Mouse (Mus musculus): ENCODE data around the gene Gprc6a. TPM values are rescaled to one million over a fixed set of nuclear protein-coding genes. Genes with fewer than 3 reads are reported as not detected.

Gene Gprc6a
- polyA plus RNA-seq, 1 experiment from 2014 or later, result not detected

DNA sequence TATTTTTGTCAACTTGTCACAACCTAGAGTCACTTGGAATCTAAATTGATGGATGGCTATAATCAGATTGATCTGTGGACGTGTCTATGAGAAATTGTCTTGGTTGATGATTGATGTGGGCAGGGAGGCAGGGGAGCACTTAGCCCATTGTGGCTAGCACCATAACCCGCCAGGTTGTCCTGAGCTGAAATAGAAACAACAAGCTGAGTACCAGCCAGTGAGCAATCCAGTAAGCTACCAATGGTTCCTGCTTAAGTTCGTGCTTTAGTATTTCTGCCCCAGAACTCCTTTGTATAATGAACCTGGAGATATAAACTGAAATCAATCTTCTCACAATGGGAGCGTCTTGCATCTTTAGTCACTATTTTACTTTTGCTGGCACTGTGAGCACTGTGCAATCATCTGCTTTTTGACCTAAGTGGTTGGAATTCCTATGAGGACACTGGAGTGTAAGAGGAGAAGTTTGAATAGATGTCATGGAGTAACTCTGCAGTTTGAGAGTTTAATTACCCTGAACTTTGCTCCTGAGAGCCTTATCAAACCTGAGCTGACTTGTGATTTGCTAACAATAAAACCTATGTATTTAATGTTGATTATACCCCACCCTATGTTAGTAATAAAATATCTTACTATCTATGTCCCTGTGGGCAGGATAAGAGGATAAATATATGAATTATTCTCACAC, 21.4 kb downstream of the Gprc6a start:
- Histone ChIP-seq H3K27ac (replicated peaks; ENCODE audit: low read depth, low read length) (no peak overlapping the region), H3K36me3 (replicated peaks; ENCODE audit: control insufficient read depth, insufficient read depth, low read depth, low read length) (no peaks in the 10 kb centered on the region), H3K4me3 (ENCODE audit: low read depth, low read length) (no peak overlapping the region), H3K9me3 (replicated peaks; ENCODE audit: control insufficient read depth, low read length) (no peaks in the 10 kb centered on the region), H3K27me3 (ENCODE audit: control insufficient read depth, insufficient read depth, low read length) (no peaks in the 10 kb centered on the region), H3K4me1 (ENCODE audit: control insufficient read depth, insufficient read depth, low read length) (no peaks in the 10 kb centered on the region), H3K9ac (replicated peaks; ENCODE audit: low read length) (no peak overlapping the region), H3K4me2 (ENCODE audit: low read depth, low read length) (no peak overlapping the region)
- 69% methylated on average over 4 of the region's 4 CpGs for WGBS
- no peak for DNase-seq (ENCODE audit: low spot score)
- ATAC-seq (replicated peaks; ENCODE audit: insufficient number of reproducible peaks, low FRiP score, low TSS enrichment, low read depth), result no peak

- no peaks in the 10 kb centered on the region for H3K9me3 ChIP-seq (replicated peaks; ENCODE audit: control insufficient read depth, low read length)
- no peak overlapping the region for H3K9ac ChIP-seq (replicated peaks; ENCODE audit: low read length)
- no peaks in the 10 kb centered on the region for H3K27me3 ChIP-seq (ENCODE audit: control insufficient read depth, insufficient read depth, low read length)
- DNase-seq (ENCODE audit: low spot score) (no peak), ATAC-seq (replicated peaks; ENCODE audit: insufficient number of reproducible peaks, low FRiP score, low TSS enrichment, low read depth) (no peak)
- no peaks in the 10 kb centered on the region for H3K36me3 ChIP-seq (replicated peaks; ENCODE audit: control insufficient read depth, insufficient read depth, low read depth, low read length)
- no peak overlapping the region for H3K27ac ChIP-seq (replicated peaks; ENCODE audit: low read depth, low read length)
- 81% methylated on average over 9 of the region's 9 CpGs for WGBS
- no peak overlapping the region for H3K4me2 ChIP-seq (ENCODE audit: low read depth, low read length)
- H3K4me1 ChIP-seq (ENCODE audit: control insufficient read depth, insufficient read depth, low read length), result no peaks in the 10 kb centered on the region
- H3K4me3 ChIP-seq (ENCODE audit: low read depth, low read length), result no peak overlapping the region
Observed at GRCm38 (mm10) chr10:51596928-51597635, 34.2 kb downstream of the Gprc6a start.

DNA sequence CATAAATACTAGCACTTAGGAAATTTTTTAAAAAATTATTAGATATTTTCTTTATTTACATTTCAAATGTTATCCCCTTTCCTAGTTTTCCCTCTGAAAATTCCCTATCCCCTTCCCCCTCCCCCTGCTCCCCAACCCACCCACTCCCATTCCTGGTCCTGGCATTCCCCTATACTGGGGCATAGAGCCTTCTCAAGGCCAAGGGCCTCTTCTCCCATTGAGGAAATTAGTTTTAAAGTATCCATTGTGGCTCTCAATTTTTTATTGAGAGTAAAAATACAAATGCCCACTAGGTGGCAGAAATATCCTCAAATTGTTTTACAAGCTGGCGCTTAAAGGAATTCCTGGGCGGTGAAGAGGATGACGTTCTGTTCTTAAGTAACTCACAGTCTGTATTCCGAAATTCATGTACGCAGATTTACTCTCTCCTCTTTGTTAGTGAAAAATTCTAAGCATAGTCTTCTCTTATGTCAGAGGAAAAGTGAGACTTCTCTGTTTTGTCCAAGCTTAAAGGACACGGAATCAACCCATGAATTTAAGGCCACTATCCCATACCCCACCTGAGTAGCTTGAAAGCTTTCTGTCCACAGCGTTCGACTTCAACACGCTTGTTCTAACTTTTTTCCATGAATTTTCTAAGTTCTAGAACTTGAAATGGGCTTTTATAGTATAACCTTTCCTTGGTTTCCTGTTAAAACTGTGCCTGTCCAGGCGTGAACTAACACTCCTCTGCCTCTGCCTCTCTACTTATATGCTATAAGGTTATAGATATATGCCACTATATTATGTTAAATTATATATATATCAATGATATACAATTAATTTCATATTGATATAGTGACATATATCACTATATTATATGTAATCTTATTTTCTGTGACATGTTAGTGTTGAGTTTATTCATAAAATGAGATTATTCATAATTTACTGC, 36.0 kb downstream of the Gprc6a start:
- no peaks in the 10 kb centered on the region for H3K4me1 ChIP-seq (ENCODE audit: control insufficient read depth, insufficient read depth, low read length)
- no peak for ATAC-seq (replicated peaks; ENCODE audit: insufficient number of reproducible peaks, low FRiP score, low TSS enrichment, low read depth)
- no peak overlapping the region for H3K4me2 ChIP-seq (ENCODE audit: low read depth, low read length)
- DNase-seq (ENCODE audit: low spot score), result peak; percentile 86
- 47% methylated on average over 10 of the region's 10 CpGs for WGBS
- no peak overlapping the region for H3K27ac ChIP-seq (replicated peaks; ENCODE audit: low read depth, low read length)
- H3K9ac ChIP-seq (replicated peaks; ENCODE audit: low read length), result no peak overlapping the region
- no peaks in the 10 kb centered on the region for H3K27me3 ChIP-seq (ENCODE audit: control insufficient read depth, insufficient read depth, low read length)
- no peaks in the 10 kb centered on the region for H3K9me3 ChIP-seq (replicated peaks; ENCODE audit: control insufficient read depth, low read length)
- H3K4me3 ChIP-seq (ENCODE audit: low read depth, low read length), result no peak overlapping the region
- no peaks in the 10 kb centered on the region for H3K36me3 ChIP-seq (replicated peaks; ENCODE audit: control insufficient read depth, insufficient read depth, low read depth, low read length)

DNA sequence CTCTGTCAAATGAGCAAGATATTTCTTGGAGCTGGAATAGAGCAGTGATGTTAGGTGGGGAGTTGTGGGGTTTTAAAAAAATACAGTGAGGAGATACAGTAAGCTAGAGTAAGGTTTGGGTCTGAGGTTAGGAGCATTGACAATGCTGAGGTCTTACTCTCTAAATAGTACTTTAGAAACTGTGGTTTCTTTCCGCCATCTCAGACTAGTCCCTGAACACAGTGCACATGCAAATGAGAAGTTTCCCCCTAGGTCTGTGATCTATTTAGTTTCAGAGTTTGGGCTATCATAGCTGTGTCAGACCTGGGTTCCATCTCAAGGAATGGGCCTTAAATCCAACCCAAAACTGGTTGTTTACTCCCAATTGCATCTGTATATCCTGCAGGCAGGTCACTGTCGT, 39.7 kb downstream of the Gprc6a start:
- Histone ChIP-seq H3K27ac (replicated peaks; ENCODE audit: low read depth, low read length) (no peak overlapping the region), H3K9me3 (replicated peaks; ENCODE audit: control insufficient read depth, low read length) (no peaks in the 10 kb centered on the region), H3K4me1 (ENCODE audit: control insufficient read depth, insufficient read depth, low read length) (no peaks in the 10 kb centered on the region), H3K4me2 (ENCODE audit: low read depth, low read length) (no peak overlapping the region), H3K9ac (replicated peaks; ENCODE audit: low read length) (no peak overlapping the region), H3K36me3 (replicated peaks; ENCODE audit: control insufficient read depth, insufficient read depth, low read depth, low read length) (no peaks in the 10 kb centered on the region), H3K27me3 (ENCODE audit: control insufficient read depth, insufficient read depth, low read length) (no peaks in the 10 kb centered on the region), H3K4me3 (ENCODE audit: low read depth, low read length) (no peak overlapping the region)
- no peak for DNase-seq (ENCODE audit: low spot score)
- no peak for ATAC-seq (replicated peaks; ENCODE audit: insufficient number of reproducible peaks, low FRiP score, low TSS enrichment, low read depth)
- 87% methylated on average over 2 of the region's 2 CpGs for WGBS

GRCm38 (mm10) chr10:51590139-51590574, 41.1 kb downstream of the Gprc6a start, which contains the start of gene Fam162b:
Gene Fam162b (minus strand): TSS chr10:51590517.
- Histone ChIP-seq H3K27me3 (ENCODE audit: control insufficient read depth, insufficient read depth, low read length) (no peaks in the 10 kb centered on the region), H3K9ac (replicated peaks; ENCODE audit: low read length) (no peak within 1 kb of the TSS), H3K27ac (replicated peaks; ENCODE audit: low read depth, low read length) (no peak within 1 kb of the TSS), H3K9me3 (replicated peaks; ENCODE audit: control insufficient read depth, low read length) (no peaks in the 10 kb centered on the region), H3K36me3 (replicated peaks; ENCODE audit: control insufficient read depth, insufficient read depth, low read depth, low read length) (no peaks in the 10 kb centered on the region), H3K4me2 (ENCODE audit: low read depth, low read length) (peak within 1 kb of the TSS; percentile 74), H3K4me1 (ENCODE audit: control insufficient read depth, insufficient read depth, low read length) (no peaks in the 10 kb centered on the region), H3K4me3 (ENCODE audit: low read depth, low read length) (peak within 1 kb of the TSS; percentile 21)
- peak; percentile 85 for ATAC-seq (replicated peaks; ENCODE audit: insufficient number of reproducible peaks, low FRiP score, low TSS enrichment, low read depth)
- 1% methylated on average over 19 of the region's 19 CpGs for whole genome bisulfite sequencing
- DNase-seq (ENCODE audit: low spot score), result peak; percentile 36

DNA sequence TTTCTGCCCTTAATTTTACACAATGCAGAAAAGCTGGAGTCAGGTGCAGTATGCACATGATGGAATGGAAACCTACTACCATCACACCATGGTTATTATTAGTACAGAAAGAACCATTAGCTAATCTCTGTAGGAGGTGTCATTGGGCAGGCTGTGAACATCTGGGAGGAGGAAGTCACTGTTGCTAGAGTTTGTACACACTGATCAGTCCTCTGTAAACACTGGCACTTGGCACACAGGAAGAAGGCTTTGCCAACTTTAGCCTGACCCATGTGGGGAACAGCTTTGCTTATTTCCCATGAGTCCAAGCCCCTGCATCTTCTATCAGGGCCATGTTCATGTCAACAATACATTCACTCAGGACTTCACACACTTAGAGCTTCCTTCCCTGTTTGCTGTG, 46.3 kb downstream of the Gprc6a start:
- Histone ChIP-seq H3K4me3 (ENCODE audit: low read depth, low read length) (no peak overlapping the region), H3K9me3 (replicated peaks; ENCODE audit: control insufficient read depth, low read length) (no peaks in the 10 kb centered on the region), H3K27me3 (ENCODE audit: control insufficient read depth, insufficient read depth, low read length) (no peaks in the 10 kb centered on the region), H3K36me3 (replicated peaks; ENCODE audit: control insufficient read depth, insufficient read depth, low read depth, low read length) (no peaks in the 10 kb centered on the region), H3K4me2 (ENCODE audit: low read depth, low read length) (no peak overlapping the region), H3K4me1 (ENCODE audit: control insufficient read depth, insufficient read depth, low read length) (no peaks in the 10 kb centered on the region), H3K27ac (replicated peaks; ENCODE audit: low read depth, low read length) (no peak overlapping the region), H3K9ac (replicated peaks; ENCODE audit: low read length) (no peak overlapping the region)
- no peak for ATAC-seq (replicated peaks; ENCODE audit: insufficient number of reproducible peaks, low FRiP score, low TSS enrichment, low read depth)
- DNase-seq (ENCODE audit: low spot score), result no peak

GRCm38 (mm10) chr10:51584378-51584777, 46.9 kb downstream of the Gprc6a start:
- H3K4me1 ChIP-seq (ENCODE audit: control insufficient read depth, insufficient read depth, low read length), result no peaks in the 10 kb centered on the region
- ATAC-seq (replicated peaks; ENCODE audit: insufficient number of reproducible peaks, low FRiP score, low TSS enrichment, low read depth) (no peak), DNase-seq (ENCODE audit: low spot score) (no peak)
- no peak overlapping the region for H3K4me3 ChIP-seq (ENCODE audit: low read depth, low read length)
- no peaks in the 10 kb centered on the region for H3K36me3 ChIP-seq (replicated peaks; ENCODE audit: control insufficient read depth, insufficient read depth, low read depth, low read length)
- H3K4me2 ChIP-seq (ENCODE audit: low read depth, low read length), result no peak overlapping the region
- no peak overlapping the region for H3K9ac ChIP-seq (replicated peaks; ENCODE audit: low read length)
- WGBS, result 56% methylated on average over 1 of the region's 1 CpGs
- no peaks in the 10 kb centered on the region for H3K9me3 ChIP-seq (replicated peaks; ENCODE audit: control insufficient read depth, low read length)
- no peak overlapping the region for H3K27ac ChIP-seq (replicated peaks; ENCODE audit: low read depth, low read length)
- H3K27me3 ChIP-seq (ENCODE audit: control insufficient read depth, insufficient read depth, low read length), result no peaks in the 10 kb centered on the region
